Mouse (Mus musculus): ENCODE results near the gene Pctp.

Gene Pctp

DNA sequence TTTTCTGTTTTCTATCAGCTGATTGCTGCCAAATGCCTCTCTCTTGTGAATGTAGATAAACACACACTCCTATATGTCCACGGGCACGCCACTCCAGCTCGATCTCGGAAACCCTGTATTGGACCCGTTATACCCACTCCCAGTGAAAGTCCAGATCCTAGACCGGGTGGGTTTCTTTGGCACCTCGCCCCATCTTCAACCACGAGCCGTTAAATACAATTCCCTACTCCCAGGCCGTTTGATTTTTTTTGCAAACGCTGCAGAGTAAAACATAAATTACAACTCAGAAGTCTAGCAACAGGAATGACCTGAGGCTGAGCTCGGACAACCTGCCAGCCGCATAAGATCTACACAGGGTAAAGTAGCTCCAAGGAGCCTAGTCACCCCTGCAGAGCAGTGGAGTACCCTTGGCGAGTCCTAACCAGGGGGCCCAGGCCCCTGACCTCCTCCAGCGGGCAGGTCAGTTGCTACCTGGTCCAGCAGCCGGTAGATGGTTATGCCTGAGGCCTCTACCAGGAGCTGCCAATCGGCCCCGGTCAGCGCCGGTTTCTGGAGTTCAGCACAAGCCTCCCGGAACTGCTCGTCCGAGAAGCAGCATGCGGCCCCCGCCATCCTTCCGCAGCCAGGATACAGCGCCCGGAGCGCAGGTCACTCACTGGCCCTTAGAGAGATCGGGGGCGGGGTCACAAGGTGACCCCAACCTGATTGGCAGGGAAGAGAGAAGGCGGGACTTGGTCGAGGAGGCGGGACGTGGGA, at the start of gene Pctp:
Pctp (minus strand) TSS at position 664 of the 756 bp plus-strand sequence.
- in situ Hi-C loops (cut with MboI; ENCODE audit: low sequenced_read_pairs) = no loop called here

DNA sequence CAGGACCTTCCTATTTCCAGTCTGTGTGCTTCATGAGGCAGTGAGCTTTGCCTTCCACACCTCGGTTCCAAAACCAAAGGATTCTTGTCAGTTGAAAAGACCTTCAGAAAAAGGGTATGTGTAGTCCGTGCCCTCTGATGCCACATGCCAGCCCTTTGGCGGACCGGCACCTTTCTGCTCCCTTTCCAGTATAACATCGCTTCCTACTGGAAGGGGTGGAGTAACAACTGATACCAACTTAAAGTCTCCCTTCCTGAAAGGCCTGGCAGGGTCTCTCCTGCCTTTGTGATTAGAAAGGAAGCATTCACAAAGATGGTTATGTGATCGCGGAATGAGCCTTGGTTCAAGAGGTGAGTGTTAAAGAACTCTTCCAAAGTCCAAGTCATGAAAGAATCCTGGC, 47.3 kb upstream of the Pctp start:
- in situ Hi-C loops (cut with MboI; ENCODE audit: low sequenced_read_pairs) = no loop called here

DNA sequence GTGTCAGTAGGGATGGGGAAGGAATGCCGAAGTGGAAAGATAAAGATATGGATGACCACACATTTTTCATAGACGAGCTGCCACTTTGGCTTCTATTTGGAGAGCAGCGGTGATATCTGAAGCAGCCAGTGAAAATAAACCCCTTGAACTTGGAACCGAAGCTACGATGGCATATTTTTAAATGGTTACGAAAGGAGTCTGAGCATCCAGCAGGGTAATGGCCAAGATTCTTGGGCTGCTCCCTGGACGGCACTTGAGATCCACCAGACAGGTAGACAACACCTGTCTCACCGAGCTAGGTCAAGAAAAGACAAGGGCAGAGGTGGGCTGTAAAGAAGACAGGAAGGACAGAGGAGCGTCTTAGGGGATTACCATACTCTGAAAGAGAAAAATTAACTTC, 44.6 kb upstream of the Pctp start:
- in situ Hi-C loops (cut with MboI; ENCODE audit: low sequenced_read_pairs) = no loop called here

DNA sequence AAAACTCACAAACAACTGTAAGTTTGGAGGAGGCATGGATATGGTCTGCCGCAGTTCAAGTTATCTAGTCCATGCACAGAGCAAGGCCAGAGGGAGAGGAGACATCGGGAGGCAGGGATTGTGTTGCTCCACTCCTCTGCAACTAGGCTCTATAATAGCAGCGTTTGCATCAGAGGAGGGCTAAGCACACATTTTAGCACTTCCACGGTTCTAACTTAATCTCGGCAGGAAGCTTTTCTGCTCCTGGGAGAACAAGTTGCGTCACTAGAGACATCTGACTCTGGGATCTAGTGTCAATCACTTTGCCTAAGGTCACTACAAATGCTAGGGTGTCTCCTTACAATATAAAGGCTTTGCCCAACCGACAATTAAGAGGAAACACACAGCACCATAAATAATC, 43.5 kb upstream of the Pctp start:
- in situ Hi-C loops (cut with MboI; ENCODE audit: low sequenced_read_pairs) = no loop called here

DNA sequence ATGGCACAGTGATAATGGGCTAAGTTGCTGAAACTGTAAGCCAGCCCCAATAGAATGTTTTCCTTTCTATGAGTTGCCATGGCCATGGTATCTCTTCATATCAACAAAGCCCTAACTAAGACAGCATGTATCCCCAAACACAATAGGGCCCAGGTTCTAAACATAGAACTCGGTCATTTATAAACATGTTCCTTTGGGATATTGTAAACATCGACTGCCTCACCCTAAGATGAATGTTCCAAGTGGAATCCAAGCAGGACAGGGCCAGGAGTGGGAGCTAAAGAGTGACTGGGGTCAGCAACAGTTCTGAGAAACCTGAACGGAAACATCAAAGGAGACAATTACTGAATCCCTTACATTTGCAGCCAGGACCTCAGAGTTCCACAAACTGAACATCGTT, 41.8 kb upstream of the Pctp start:
- in situ Hi-C loops (cut with MboI; ENCODE audit: low sequenced_read_pairs) = no loop called here

DNA sequence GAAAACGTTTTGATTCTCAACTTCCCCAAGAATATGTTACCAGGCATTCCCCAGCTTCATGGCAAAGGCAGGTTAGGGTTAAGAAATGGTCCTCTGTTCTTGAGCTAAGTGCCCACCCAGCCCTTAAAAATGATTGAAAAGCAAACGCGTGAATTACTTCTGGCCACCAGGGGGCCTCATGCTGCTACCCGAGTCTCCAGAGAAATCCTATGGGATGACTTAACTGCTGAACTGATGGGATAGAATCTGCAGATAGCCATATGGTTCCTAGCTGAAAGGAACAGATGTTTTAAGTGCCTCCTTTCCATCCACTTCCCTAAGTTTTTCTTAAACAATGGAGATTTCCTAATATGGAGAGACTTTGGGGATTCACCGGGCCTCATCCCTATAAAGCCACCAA, 35.3 kb upstream of the Pctp start:
- in situ Hi-C loops (cut with MboI; ENCODE audit: low sequenced_read_pairs) = no loop called here

DNA sequence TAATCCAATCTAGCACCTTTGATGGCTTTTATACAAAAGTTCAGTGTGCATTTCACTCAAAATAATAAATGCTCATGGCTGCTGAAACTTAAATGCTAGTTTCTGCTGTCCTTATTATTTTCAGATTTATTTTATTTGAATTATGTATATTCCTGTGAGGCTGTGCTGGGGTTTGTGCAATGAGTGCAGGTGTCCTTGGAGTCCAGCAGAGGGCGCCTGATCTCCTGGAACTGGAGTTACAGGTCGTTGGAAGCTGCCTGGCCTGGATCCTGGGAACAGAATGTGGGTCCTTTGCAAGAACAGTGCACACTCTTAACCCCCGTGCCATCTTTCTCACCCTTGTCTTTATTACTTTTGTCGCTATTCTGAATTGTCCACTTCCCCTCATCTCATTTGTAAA, 33.7 kb upstream of the Pctp start:
- in situ Hi-C loops (cut with MboI; ENCODE audit: low sequenced_read_pairs) = no loop called here

DNA sequence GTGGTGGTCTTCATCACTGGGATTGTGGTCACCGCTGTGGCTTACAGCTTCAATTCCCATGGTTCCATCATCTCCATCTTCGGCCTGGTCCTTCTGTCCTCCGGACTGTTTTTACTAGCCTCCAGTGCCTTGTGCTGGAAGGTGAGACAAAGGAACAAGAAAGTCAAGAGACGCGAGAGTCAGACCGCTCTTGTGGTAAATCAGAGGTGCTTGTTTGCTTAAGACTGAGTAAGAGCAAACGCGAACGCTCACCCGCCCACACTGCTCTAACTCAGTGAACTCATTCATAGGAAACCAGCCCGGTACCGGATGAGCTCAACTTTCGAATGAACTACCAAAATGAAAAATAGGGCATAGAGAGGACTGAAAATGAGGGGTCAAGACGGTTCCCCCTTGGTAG, 32.8 kb upstream of the Pctp start:
- in situ Hi-C loops (cut with MboI; ENCODE audit: low sequenced_read_pairs) = no loop called here

DNA sequence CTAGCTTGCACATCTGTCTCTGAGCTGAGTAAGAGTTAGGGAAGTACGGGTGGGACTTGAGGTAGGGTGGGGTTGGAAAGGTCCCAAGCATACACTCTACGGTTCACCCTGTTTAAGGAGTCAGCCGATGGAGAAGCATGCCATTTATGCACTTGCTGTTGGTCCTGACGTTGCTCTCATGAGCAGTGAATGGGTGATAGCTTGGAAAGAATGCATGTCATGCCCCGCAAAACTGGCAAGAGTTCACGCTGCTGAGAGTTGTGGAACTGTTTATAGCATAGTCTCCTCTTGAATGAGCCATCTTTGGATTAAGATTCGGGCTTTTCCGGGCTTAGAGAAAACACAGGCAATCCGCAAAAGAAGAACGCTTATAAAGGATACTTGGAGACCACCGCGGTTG, 32.0 kb upstream of the Pctp start:
- in situ Hi-C loops (cut with MboI; ENCODE audit: low sequenced_read_pairs) = no loop called here

DNA sequence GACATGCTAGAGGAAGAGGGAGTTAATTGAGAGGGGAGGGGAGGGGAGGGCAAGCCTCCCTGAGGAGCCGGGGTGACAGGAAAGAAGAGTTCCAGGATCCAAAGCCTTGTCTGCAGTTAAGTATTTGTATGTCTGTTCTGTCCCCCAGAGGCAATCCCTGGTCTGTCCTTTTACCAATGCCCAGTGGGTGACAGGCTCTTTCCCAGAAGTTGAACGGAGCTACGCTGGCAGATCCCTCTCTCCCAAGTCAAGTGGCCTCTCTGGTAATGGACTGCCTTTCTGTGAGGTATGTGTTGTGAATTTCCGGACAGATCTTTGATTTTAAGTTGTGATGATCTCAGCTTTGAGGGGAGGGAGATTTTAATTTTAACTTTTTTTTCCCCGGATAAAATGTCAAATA, 30.7 kb upstream of the Pctp start:
- in situ Hi-C loops (cut with MboI; ENCODE audit: low sequenced_read_pairs) = no loop called here

DNA sequence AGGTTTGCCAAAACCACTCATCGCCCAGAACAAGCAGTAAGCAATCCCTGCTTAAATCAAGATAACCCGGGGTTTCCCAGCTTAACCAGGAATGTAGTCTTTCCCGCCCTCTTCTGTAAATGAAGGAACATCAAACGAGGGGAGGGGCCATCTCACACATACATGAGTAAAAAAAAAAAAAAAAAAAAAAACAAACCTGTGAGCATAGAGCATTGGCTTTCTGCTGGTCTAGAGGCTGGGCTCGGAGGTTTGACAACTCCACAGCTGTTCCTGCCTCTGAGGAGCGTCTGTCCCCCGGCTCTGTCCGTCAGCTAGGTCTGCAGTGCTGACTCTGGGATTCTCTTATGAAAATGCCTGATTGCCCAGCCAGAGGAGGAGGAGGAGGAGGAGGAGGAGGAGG, 30.1 kb upstream of the Pctp start:
- in situ Hi-C loops (cut with MboI; ENCODE audit: low sequenced_read_pairs) = no loop called here

DNA sequence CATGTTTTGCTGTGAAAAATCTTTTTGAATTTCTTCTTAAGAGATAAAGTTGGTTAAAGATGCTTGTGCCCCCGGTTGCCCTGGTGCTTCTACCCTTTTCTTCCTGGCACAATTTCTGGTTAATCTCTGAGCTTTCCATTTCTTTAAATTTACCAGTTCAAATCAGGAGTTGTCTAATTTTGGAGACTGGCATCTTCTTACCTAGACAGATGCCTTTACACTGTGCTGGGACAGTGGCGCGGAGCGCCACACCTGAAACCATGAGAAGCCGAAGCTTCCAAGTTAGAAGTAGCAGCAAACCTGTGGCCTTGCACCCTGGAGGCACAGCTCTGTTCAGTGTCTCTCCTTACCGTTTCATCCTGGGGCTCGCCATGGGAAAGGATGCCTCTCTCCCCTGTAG, 28.4 kb upstream of the Pctp start:
- in situ Hi-C loops (cut with MboI; ENCODE audit: low sequenced_read_pairs) = no loop called here

DNA sequence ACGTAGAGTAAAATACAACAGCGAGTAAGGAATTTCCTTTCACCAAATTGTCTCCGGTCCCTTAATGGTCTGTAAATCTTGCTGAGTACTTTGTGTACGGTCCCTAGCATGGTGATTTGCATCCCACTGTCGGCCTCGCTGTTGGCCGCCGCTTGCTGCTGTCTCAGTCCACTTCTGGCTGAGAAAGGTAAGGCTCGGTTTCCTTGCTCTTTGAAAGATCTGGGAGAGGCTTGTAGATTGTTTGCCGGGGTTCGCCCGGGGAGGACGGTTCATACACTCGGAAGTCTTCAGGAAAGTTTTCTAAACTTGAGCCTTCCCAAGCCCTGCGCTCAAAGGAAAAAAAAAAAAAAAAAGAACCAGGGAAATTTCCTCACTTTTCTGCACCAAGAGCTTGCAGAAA, 27.9 kb upstream of the Pctp start:
- in situ Hi-C loops (cut with MboI; ENCODE audit: low sequenced_read_pairs) = no loop called here

DNA sequence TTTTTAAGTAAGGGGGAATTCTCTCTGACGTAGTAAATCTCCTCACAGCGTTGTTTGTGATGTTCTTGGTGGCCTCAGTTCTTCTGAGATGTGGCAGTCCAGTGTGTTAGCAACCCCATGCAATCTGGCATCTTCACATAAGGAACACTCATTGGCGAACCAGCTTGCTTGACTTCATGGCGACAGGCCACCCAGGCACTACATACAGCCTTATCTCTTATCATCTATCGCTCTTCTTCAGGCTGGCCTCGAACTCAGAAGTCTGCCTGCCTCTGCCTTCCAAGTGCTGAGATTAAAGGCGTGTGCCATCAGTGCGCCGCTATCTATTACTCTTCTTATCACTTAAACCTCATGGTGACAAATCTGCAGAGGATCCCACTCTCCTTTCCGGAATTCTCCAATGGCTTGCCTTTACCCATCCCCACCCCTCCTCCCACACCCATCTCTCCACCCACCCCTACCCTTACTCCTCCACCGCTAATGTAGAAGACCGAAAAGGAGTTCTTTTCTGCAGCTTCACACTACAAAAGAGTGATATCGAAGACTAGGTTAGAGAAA, 27.2 kb upstream of the Pctp start, which contains the start of gene Tmem100:
Tmem100 (plus strand) TSS at position 508 of the 558 bp plus-strand sequence.
- in situ Hi-C loops (cut with MboI; ENCODE audit: low sequenced_read_pairs) = no loop called here

DNA sequence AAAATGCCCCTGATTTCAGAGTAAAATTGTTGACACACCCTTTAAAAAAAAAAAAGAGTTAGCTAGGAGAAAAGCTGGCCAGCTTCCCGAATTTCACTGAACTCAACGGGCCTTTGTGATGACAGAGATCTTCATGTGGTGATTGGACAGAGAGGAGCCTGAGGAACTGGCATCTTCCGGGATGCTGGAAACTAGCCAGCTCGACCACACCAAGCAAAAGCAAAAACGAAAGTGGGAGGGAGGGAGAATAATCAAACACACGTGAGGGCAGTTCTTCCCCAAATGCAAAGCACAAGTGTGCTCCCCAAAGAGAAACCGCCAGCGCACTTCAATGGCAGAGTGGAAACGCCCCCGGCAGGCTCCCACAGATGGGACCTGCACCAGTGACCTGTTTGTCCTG, 26.7 kb upstream of the Pctp start:
- in situ Hi-C loops (cut with MboI; ENCODE audit: low sequenced_read_pairs) = no loop called here

DNA sequence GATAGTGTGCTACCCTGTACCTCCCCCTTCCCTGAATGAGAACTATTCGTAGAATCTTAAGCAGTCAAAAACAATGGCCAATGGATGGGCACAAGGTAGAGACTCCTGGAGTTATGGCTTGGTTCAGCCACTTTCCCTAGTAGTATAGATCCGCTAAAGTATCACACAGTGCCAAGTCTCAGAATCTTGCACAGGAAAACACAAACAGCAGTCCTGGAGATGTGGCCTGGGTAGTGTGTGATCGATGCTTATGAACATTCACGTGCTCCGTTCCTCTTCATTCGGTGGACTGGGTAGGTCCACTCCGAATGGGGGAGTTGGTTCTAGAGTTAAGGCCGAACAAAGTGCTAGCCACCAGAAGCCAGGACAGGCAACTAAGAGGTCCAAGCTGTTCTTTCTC, 26.1 kb upstream of the Pctp start:
- in situ Hi-C loops (cut with MboI; ENCODE audit: low sequenced_read_pairs) = no loop called here

DNA sequence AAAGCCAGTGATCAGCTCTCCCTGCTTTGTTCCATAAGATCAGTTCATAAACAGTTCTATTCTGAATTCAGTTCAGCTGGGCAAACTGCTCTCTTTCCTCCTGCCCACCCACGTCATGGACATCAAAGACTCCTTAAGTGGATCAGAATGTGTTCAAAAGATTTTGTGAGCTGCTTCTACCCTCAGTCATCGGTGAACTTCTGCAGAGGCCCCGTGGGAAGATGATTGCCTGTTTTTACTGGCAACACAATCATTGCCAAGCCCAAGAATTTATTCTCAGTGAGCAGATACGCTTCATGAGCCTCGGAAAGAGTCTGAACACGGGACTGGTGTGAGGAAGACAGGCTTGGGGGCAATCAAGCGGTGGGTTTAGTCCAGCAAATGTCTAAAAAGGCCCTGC, 24.5 kb upstream of the Pctp start:
- in situ Hi-C loops (cut with MboI; ENCODE audit: low sequenced_read_pairs) = no loop called here

DNA sequence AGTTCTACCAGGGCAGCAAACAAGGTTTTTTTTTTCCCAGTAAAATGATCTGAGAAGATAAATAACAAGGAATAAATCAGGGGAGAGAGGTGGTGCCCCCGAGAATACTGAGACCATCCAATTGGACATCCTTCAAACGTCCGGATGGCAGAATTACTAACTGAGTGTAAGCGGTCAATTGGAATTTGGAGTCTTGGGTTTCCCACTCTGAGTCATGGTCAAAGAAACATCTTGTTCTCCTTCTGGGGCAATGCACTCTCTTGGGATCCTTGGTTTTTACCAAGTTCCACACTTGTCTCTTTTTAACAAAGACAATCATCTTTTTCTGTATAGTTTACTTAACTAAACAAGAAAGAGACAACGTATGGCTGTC, 24.1 kb upstream of the Pctp start:
- in situ Hi-C loops (cut with MboI; ENCODE audit: low sequenced_read_pairs) = no loop called here

DNA sequence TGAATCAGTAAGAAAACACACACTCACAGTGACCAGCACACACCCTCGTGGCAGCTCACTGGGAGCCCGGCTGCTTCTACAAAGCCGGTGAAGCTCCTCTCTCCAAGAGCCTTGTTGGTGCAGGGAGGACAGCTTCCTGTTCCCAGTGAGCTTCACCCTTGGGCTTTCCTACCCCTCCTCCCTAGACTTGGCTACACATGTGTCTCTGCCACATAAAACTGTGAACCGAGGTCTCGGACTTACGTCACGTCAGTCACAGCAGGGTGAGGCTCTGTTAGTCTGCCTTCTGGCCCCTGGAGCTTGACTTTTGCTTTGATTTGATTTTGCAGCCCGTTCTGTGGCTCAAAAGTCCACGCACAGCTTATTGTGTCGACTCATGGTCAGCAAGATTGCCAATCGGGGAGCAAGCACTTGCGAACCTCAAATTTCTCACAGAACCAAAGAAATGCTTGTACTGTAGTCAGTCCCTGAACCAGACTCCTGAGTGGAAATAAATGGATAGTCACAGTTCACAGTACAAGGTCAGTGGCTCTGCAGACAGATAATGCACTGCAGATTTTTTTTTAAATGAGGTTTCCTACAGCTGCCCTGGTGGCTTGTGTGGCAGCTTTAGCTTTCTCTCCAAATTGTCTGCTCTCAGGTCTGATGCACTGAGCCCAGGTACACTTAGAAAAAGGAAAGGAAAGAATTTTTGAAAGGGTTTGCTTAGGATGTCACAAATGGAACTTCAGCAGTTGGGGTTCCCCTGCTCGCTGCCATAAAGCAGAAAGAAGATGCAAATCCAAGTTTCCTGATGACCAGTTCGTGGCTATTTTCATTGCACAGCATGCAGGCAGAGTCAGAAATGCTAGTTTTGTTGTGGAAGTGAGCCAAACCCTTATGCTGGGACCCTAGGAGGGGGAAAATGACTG, 23.5 kb upstream of the Pctp start:
- in situ Hi-C loops (cut with MboI; ENCODE audit: low sequenced_read_pairs) = no loop called here

DNA sequence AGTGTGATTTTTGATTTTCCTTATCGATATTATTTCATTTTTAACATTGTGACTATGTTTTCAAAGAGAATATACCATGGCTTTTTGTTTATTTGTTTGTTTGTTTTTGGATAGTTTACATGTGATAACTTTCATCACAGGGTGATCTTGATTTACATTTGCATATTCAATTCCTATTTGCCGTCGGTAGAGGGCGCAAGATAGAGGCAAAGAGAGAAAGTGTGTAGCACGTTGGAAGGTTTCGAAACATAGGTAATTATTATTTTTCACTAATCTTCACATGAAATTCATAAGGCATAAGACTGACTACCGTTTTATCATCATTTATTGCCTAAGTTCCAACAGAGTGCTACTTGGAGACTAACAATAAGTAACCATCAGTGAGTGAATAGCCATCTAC, 16.5 kb upstream of the Pctp start:
- in situ Hi-C loops (cut with MboI; ENCODE audit: low sequenced_read_pairs) = no loop called here

DNA sequence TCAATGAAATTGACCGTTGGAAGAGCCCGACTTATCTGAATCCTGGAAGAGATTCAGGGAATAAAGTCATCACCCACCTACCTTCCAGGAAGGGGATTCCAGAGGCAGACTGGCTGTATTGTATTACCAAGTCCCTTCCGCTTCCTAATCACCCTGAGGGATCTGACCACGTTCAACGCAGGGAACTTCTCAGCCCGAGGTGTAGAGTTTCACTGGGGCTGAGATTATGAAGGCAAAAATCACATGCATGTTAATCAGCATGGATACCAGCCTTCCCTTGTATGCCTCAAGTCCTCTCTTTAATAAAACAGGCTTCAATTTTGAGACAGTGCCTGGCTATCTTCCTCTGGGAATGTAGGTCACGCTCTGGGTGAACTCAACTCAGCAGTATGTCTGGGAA, 12.6 kb upstream of the Pctp start:
- in situ Hi-C loops (cut with MboI; ENCODE audit: low sequenced_read_pairs) = no loop called here

DNA sequence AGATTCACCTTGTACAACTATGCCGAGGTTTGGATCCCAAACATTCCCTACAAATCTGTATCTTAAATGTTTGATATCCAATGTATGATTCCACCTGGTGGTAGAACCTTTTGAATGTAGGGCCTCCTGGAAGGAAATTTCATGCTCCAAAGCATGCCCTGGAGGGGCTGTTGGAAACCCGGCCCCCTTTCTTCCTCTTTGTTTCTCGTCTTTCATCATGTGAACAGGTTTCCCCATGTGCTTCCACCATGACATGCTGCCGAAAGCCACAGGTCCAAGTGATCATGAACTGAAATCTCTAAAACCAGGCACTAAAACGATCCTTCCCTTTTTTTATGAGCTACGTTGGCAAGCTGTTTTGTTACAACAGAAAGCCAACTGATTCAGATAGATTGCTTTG, 11.0 kb upstream of the Pctp start:
- in situ Hi-C loops (cut with MboI; ENCODE audit: low sequenced_read_pairs) = no loop called here
